Mouse (Mus musculus) limb, embryonic 11.5 days (tissue): Measurements from ENCODE around the gene Purb. TPM values are rescaled to one million over a fixed set of nuclear protein-coding genes. Genes with fewer than 3 reads are reported as not detected.
A peak's percentile ranks its signal among the peaks of the same experiment; 100 is the strongest.
"Not testable (repeated sequence)": the region's sequence is repeated elsewhere in the genome, so short reads cannot be mapped to it uniquely, and the experiment has no call there.

ENCODE experiments used
- ATAC-seq: fragments of 200-750 bp; cut with Nextera tagmentation; 2 replicates; pipeline ENCODE4 v1.8.0; 2017; ENCODE audit warnings: low read depth; ENCODE audit not compliant: insufficient number of reproducible peaks, low FRiP score, low TSS enrichment
- DNase-seq: peaks from one replicate; pipeline ENCODE4 v3.0.0-alpha.2; 2015; ENCODE audit warnings: low spot score
- H3K27ac ChIP-seq: fragments of 300-500 bp; sonication (generic); replicated peaks from 2 replicates; pipeline ENCODE4 v1.5.1; 2014; ENCODE audit warnings: low read depth, mild to moderate bottlenecking, low read length
- H3K27me3 ChIP-seq: fragments of 300-500 bp; sonication (generic); 2 replicates; pipeline ENCODE4 v1.6.1; 2014; ENCODE audit warnings: mild to moderate bottlenecking, low read length, mixed read lengths; ENCODE audit not compliant: control insufficient read depth, insufficient read depth
- H3K36me3 ChIP-seq: fragments of 300-500 bp; sonication (generic); 2 replicates; pipeline ENCODE4 v1.6.1; 2014; ENCODE audit warnings: mild to moderate bottlenecking, low read length, moderate library complexity, mixed read lengths; ENCODE audit not compliant: control insufficient read depth, insufficient read depth
- H3K4me1 ChIP-seq: fragments of 300-500 bp; sonication (generic); 2 replicates; pipeline ENCODE4 v1.6.1; 2014; ENCODE audit warnings: low read length, mixed read lengths; ENCODE audit not compliant: control insufficient read depth, insufficient read depth
- H3K4me2 ChIP-seq: fragments of 300-500 bp; sonication (generic); 2 replicates; pipeline ENCODE4 v1.6.1; 2014; ENCODE audit warnings: low read depth, mild to moderate bottlenecking, moderate library complexity; ENCODE audit not compliant: severe bottlenecking
- H3K4me3 ChIP-seq: fragments of 300-500 bp; sonication (generic); 2 replicates; pipeline ENCODE4 v1.5.1; 2014; ENCODE audit warnings: low read depth, low read length
- H3K9ac ChIP-seq: fragments of 300-500 bp; sonication (generic); 2 replicates; pipeline ENCODE4 v1.6.1; 2014; ENCODE audit warnings: mild to moderate bottlenecking, low read length
- H3K9me3 ChIP-seq: fragments of 300-500 bp; sonication (generic); 2 replicates; pipeline ENCODE4 v1.6.1; 2016; ENCODE audit warnings: low read length; ENCODE audit not compliant: control insufficient read depth
- WGBS: fragments of 180-500 bp; shearing (Covaris S2); extraction: QIAGEN DNeasy Blood & Tissue Kit; methylation state at CpG from one replicate; pipeline ENCODE4 v1.1.7; 2014; 5-methylcytosine and 5-hydroxymethylcytosine counted together
- polyA plus RNA-seq: library from polyadenylated mRNA; unstranded; fragments of >200 nt; fragmentation: Nextera tagmentation; extraction: Ambion mirVana; gene quantifications from 2 replicates; pipeline ENCODE4 v1.2.1, GENCODE M21; 2014

Gene Purb
- polyA plus RNA-seq, 1 experiment from 2014 or later: 16.4 TPM

- Histone ChIP-seq H3K4me1 (peaks cover 25% of the 10 kb centered on the region), H3K36me3 (peaks cover 13% of the 10 kb centered on the region; the same call in 1 of the 2 replicates), H3K27ac (no peak overlapping the region), H3K4me2 (peak overlapping the region; percentile 55; the same call in 1 of the 2 replicates), H3K27me3 (no peaks in the 10 kb centered on the region), H3K9ac (no peak overlapping the region), H3K9me3 (no peaks in the 10 kb centered on the region), H3K4me3 (peak overlapping the region; percentile 17; the same call in 1 of the 2 replicates)
- ATAC-seq: no peak
- DNase-seq: no peak
- 73% methylated on average over 1 of the region's 1 CpGs for WGBS
Observed at GRCm38 (mm10) chr11:6471493-6471892, 4.2 kb downstream of the Purb start.

- Histone ChIP-seq H3K4me1 (peaks cover 25% of the 10 kb centered on the region), H3K4me3 (peak overlapping the region; percentile 17; the same call in 1 of the 2 replicates), H3K36me3 (peaks cover 13% of the 10 kb centered on the region; the same call in 1 of the 2 replicates), H3K9me3 (no peaks in the 10 kb centered on the region), H3K9ac (no peak overlapping the region), H3K4me2 (peak overlapping the region; percentile 55; the same call in 1 of the 2 replicates), H3K27ac (no peak overlapping the region), H3K27me3 (no peaks in the 10 kb centered on the region)
- 82% methylated on average over 2 of the region's 2 CpGs for WGBS
- no peak for DNase-seq
- no peak for ATAC-seq
Observed at GRCm38 (mm10) chr11:6471054-6471453, 4.7 kb downstream of the Purb start.

- WGBS: 90% methylated on average over 2 of the region's 2 CpGs
- Histone ChIP-seq H3K27ac (no peak overlapping the region), H3K27me3 (no peaks in the 10 kb centered on the region), H3K36me3 (peaks cover 13% of the 10 kb centered on the region; the same call in 1 of the 2 replicates), H3K4me3 (no peak overlapping the region), H3K4me1 (peaks cover 17% of the 10 kb centered on the region), H3K4me2 (no peak overlapping the region), H3K9ac (no peak overlapping the region), H3K9me3 (no peaks in the 10 kb centered on the region)
- ATAC-seq (no peak), DNase-seq (no peak)
Observed at GRCm38 (mm10) chr11:6468541-6468940, 7.2 kb downstream of the Purb start.

GRCm38 (mm10) chr11:6465122-6465521, 10.6 kb downstream of the Purb start:
- ATAC-seq: no peak
- Histone ChIP-seq H3K4me3 (no peak overlapping the region), H3K4me2 (no peak overlapping the region), H3K27ac (no peak overlapping the region), H3K9me3 (no peaks in the 10 kb centered on the region), H3K27me3 (no peaks in the 10 kb centered on the region), H3K36me3 (peaks cover 7% of the 10 kb centered on the region; the same call in 1 of the 2 replicates), H3K4me1 (no peaks in the 10 kb centered on the region), H3K9ac (no peak overlapping the region)
- 50% methylated on average over 4 of the region's 4 CpGs for WGBS
- DNase-seq: peak; percentile 78

GRCm38 (mm10) chr11:6463159-6463837, 12.4 kb downstream of the Purb start:
- H3K9ac ChIP-seq: no peak overlapping the region
- H3K27me3 ChIP-seq: no peaks in the 10 kb centered on the region
- DNase-seq: no peak
- no peaks in the 10 kb centered on the region for H3K4me1 ChIP-seq
- no peaks in the 10 kb centered on the region for H3K9me3 ChIP-seq
- H3K4me3 ChIP-seq: no peak overlapping the region
- no peak overlapping the region for H3K27ac ChIP-seq
- H3K4me2 ChIP-seq: no peak overlapping the region
- peaks cover 6% of the 10 kb centered on the region; the same call in 1 of the 2 replicates for H3K36me3 ChIP-seq
- WGBS: 92% methylated on average over 6 of the region's 6 CpGs
- no peak for ATAC-seq

GRCm38 (mm10) chr11:6456083-6456482, 19.6 kb downstream of the Purb start:
- Histone ChIP-seq H3K9me3 (no peaks in the 10 kb centered on the region), H3K4me1 (no peaks in the 10 kb centered on the region), H3K4me2 (no peak overlapping the region), H3K9ac (no peak overlapping the region), H3K27ac (no peak overlapping the region), H3K36me3 (no peaks in the 10 kb centered on the region), H3K4me3 (no peak overlapping the region), H3K27me3 (no peaks in the 10 kb centered on the region)
- 89% methylated on average over 6 of the region's 6 CpGs for WGBS
- ATAC-seq (no peak), DNase-seq (no peak)

GRCm38 (mm10) chr11:6448155-6448554, 27.6 kb downstream of the Purb start:
- H3K4me3 ChIP-seq, H3K4me1 ChIP-seq, H3K36me3 ChIP-seq, H3K9me3 ChIP-seq, DNase-seq, H3K4me2 ChIP-seq, H3K27me3 ChIP-seq, H3K9ac ChIP-seq, H3K27ac ChIP-seq, ATAC-seq: not testable (repeated sequence)
- WGBS: 95% methylated on average over 5 of the region's 5 CpGs

GRCm38 (mm10) chr11:6447493-6447892, 28.2 kb downstream of the Purb start:
- ATAC-seq: no peak
- DNase-seq: no peak
- H3K27me3 ChIP-seq: no peaks in the 10 kb centered on the region
- H3K27ac ChIP-seq: no peak overlapping the region
- no peak overlapping the region for H3K9ac ChIP-seq
- 96% methylated on average over 4 of the region's 4 CpGs for WGBS
- no peaks in the 10 kb centered on the region for H3K36me3 ChIP-seq
- H3K4me3 ChIP-seq: no peak overlapping the region
- no peak overlapping the region for H3K4me2 ChIP-seq
- no peaks in the 10 kb centered on the region for H3K9me3 ChIP-seq
- no peaks in the 10 kb centered on the region for H3K4me1 ChIP-seq
